In genomic region chr19:8788521-8788920, GRCm38 (mm10) we compare ENCODE assay signal across 12 mouse cellular contexts. TPM values are rescaled to one million over a fixed set of nuclear protein-coding genes. Genes with fewer than 3 reads are reported as not detected.
DNase-seq lines count a peak whose midpoint lies in the region; ATAC-seq and TF ChIP-seq lines count a peak whose summit lies in the region.
"Had no signal": no experiment of that assay in that cellular context is flagged by ENCODE, and none has a peak within 500 bp of the region (broad histone marks: within the 10 kb centered on the region; RNA-seq: fewer than 3 reads in every experiment).

No protein-coding gene starts in this region.

- intact Hi-C loops in left cerebral cortex, adult 2 months (cut with DNase I): no loop called here
- intact Hi-C loops in left cerebral cortex, postnatal 14 days (cut with DNase I): no loop called here

- no peaks in the 10 kb centered on the region for H3K9me3 ChIP-seq in MEL (replicated peaks; ENCODE audit: insufficient read depth, low read length)
- no peaks in the 10 kb centered on the region for H3K9me3 ChIP-seq in hindbrain, embryonic 14.5 days (ENCODE audit: control insufficient read depth, low read length)
- H3K9me3 ChIP-seq: heart, embryonic 15.5 days; intestine, embryonic 15.5 days had no signal

- no peaks in the 10 kb centered on the region; the same call in 1 of the 2 replicates for H3K79me2 ChIP-seq in MEL (ENCODE audit: control insufficient read depth, insufficient read depth, low read length, poor library complexity)

- no peak overlapping the region for H3K9ac ChIP-seq in MEL (ENCODE audit: control insufficient read depth, low read depth, low read length, poor library complexity, severe bottlenecking)
- H3K9ac ChIP-seq in hindbrain, embryonic 14.5 days: peak overlapping the region; percentile 13; the same call in 1 of the 2 replicates
- H3K9ac ChIP-seq: heart, embryonic 15.5 days; intestine, embryonic 15.5 days had no signal

- DNase-seq in left cerebral cortex, adult 2 months (ENCODE audit: extremely low spot score in 1 of 2, low spot score in 2 of 2): no peak
- DNase-seq in left cerebral cortex, postnatal 14 days (ENCODE audit: low spot score in 2 of 2): no peak
- DNase-seq in MEL (ENCODE audit: low read depth, low spot score): no peak
- DNase-seq in embryo, embryonic 10.5 days (ENCODE audit: low spot score): peak; percentile 57
- no peak for DNase-seq in hindbrain, embryonic 14.5 days (ENCODE audit: low spot score)
- DNase-seq in spleen, postnatal 4 days (ENCODE audit: low spot score in 2 of 2): no peak
- DNase-seq in right cerebral cortex, adult 18-20 months: no peak
- DNase-seq: gastrocnemius, postnatal 10 days had no signal

- H3K4me3 ChIP-seq in left cerebral cortex, adult 2 months: no peak overlapping the region
- no peak overlapping the region for H3K4me3 ChIP-seq in MEL (ENCODE audit: control insufficient read depth in 1 of 2, insufficient read depth in 1 of 2, low read depth in 2 of 2, low read length in 2 of 2)
- H3K4me3 ChIP-seq in hindbrain, embryonic 14.5 days (replicated peaks; ENCODE audit: low read length): no peak overlapping the region
- H3K4me3 ChIP-seq: heart, embryonic 15.5 days; intestine, embryonic 15.5 days had no signal

- no peak for TF ChIP-seq RAD21 in MEL (IDR thresholded peaks at IDR 0.05; ENCODE audit: low read depth, low read length)

- peak overlapping the region; percentile 86 for H3K27ac ChIP-seq in left cerebral cortex, adult 2 months
- H3K27ac ChIP-seq in MEL (ENCODE audit: control insufficient read depth, low read depth, low read length): no peak overlapping the region
- peak overlapping the region; percentile 64; the same call in 1 of the 2 replicates for H3K27ac ChIP-seq in hindbrain, embryonic 14.5 days
- H3K27ac ChIP-seq: heart, embryonic 15.5 days; intestine, embryonic 15.5 days had no signal

- H3K36me3 ChIP-seq in MEL (ENCODE audit: control insufficient read depth in 1 of 2, insufficient read depth in 2 of 2, low read length in 2 of 2): peaks cover 3 to 4% of the 10 kb centered on the region in 2 experiments; a peak in 2 of 4 replicates
- H3K36me3 ChIP-seq in hindbrain, embryonic 14.5 days (replicated peaks; ENCODE audit: control insufficient read depth, insufficient read depth): peaks cover 26% of the 10 kb centered on the region

- no peak for TF ChIP-seq EP300 in MEL (IDR thresholded peaks at IDR 0.05; ENCODE audit: low read depth in 1 of 2, low read length in 2 of 2)

- ATAC-seq in hindbrain, embryonic 14.5 days (ENCODE audit: low FRiP score): no peak
- no peak for ATAC-seq in CD4-positive, CD25-positive, alpha-beta regulatory T cell, adult 4 months
- ATAC-seq: activated CD4-positive, CD25-positive, alpha-beta regulatory T cell, adult 4 months; intestine, embryonic 15.5 days had no signal

- no peak overlapping the region for H3K4me2 ChIP-seq in hindbrain, embryonic 14.5 days (replicated peaks)
- H3K4me2 ChIP-seq: heart, embryonic 15.5 days; intestine, embryonic 15.5 days had no signal

- 27% methylated on average over 3 of the region's 3 CpGs for WGBS in hindbrain, embryonic 14.5 days

- no peak for TF ChIP-seq POLR2A in MEL (IDR thresholded peaks at IDR 0.05; ENCODE audit: control insufficient read depth in 1 of 2, insufficient read depth in 1 of 2, low read depth in 1 of 2, low read length in 2 of 2, poor library complexity in 1 of 2)

- no peak for TF ChIP-seq CTCF in left cerebral cortex, adult 2 months (IDR thresholded peaks at IDR 0.05)
- no peak for TF ChIP-seq CTCF in MEL (IDR thresholded peaks at IDR 0.05 in 2 of 3, conservative IDR thresholded peaks at IDR 0.05 in 1 of 3; ENCODE audit: control insufficient read depth in 1 of 3, insufficient read depth in 1 of 3, low read depth in 2 of 3, low read length in 3 of 3, poor library complexity in 1 of 3, severe bottlenecking in 1 of 3)

- H3K4me1 ChIP-seq in MEL (ENCODE audit: control insufficient read depth in 1 of 2, insufficient read depth in 2 of 2, low read length in 2 of 2): peaks cover 3 to 7% of the 10 kb centered on the region in 2 experiments; a peak in 1 of 4 replicates
- peaks cover 6% of the 10 kb centered on the region; the same call in 1 of the 2 replicates for H3K4me1 ChIP-seq in hindbrain, embryonic 14.5 days (replicated peaks; ENCODE audit: control insufficient read depth, insufficient read depth, low read length)

- H3K27me3 ChIP-seq in MEL (ENCODE audit: control insufficient read depth in 1 of 2, insufficient read depth in 2 of 2, low read length in 2 of 2): no peaks in the 10 kb centered on the region
- no peaks in the 10 kb centered on the region for H3K27me3 ChIP-seq in hindbrain, embryonic 14.5 days (ENCODE audit: control insufficient read depth, insufficient read depth, low read length)
- H3K27me3 ChIP-seq: heart, embryonic 15.5 days; intestine, embryonic 15.5 days had no signal

TF ChIP-seq in MEL, 35 proteins besides CTCF, POLR2A, EP300 and RAD21:
- no peak for TF ChIP-seq ETS1 (IDR thresholded peaks at IDR 0.05; ENCODE audit: low read depth, low read length)
- peak; percentile 67 for TF ChIP-seq ZNF384 (IDR thresholded peaks at IDR 0.05; ENCODE audit: low read depth, low read length)
- TF ChIP-seq E2F4 (IDR thresholded peaks at IDR 0.05; ENCODE audit: borderline replicate concordance, low read depth, low read length): no peak

RNA-seq across cellular contexts. Expression of gene Taf6l, which starts 2.3 kb away (rescaled TPM):
- total RNA-seq in left cerebral cortex, adult 2 months (2021): 10 to 100 TPM; 13.1 to 14.3 TPM
- 10 to 100 TPM; 11.9 to 13.4 TPM for total RNA-seq in left cerebral cortex, postnatal 14 days (2021)
- 15.3 and 18.3 TPM in 2 replicates for total RNA-seq in MEL (2012; rRNA removed)
- 10 to 100 TPM in 1 of 2 experiments, not detected in 1; 25.5 TPM for polyA plus RNA-seq in MEL (2012; ENCODE audit: insufficient read depth in 1 of 2, insufficient read length in 2 of 2, low read depth in 1 of 2, low replicate concordance in 2 of 2, missing spikeins in 1 of 2)
- 18.7 TPM in 2 replicates for polyA plus RNA-seq in hindbrain, embryonic 14.5 days (2014; fragmentation: Nextera tagmentation; extraction: Ambion mirVana)
- 1 to 10 TPM; 5.4 to 6.5 TPM for polyA plus RNA-seq in CD4-positive, CD25-positive, alpha-beta regulatory T cell, adult 4 months (2017; shearing (Covaris generic))

RNA-seq across cellular contexts. Expression of gene Polr2g, which starts 9.9 kb away (rescaled TPM):
- 100 to 1,000 TPM in 1 of 2 experiments, 10 to 100 TPM in 1; 96.6 to 105 TPM for total RNA-seq in left cerebral cortex, adult 2 months (2021)
- 100 to 1,000 TPM; 108 to 110 TPM for total RNA-seq in left cerebral cortex, postnatal 14 days (2021)
- total RNA-seq in MEL (2012; rRNA removed): 165 and 188 TPM in 2 replicates
- polyA plus RNA-seq in MEL (2012; ENCODE audit: insufficient read depth in 1 of 2, insufficient read length in 2 of 2, low read depth in 1 of 2, low replicate concordance in 2 of 2, missing spikeins in 1 of 2): 100 to 1,000 TPM in 1 of 2 experiments, not detected in 1; 181 TPM
- 134 and 145 TPM in 2 replicates for polyA plus RNA-seq in hindbrain, embryonic 14.5 days (2014; fragmentation: Nextera tagmentation; extraction: Ambion mirVana)
- polyA plus RNA-seq in CD4-positive, CD25-positive, alpha-beta regulatory T cell, adult 4 months (2017; shearing (Covaris generic)): 100 to 1,000 TPM; 181 to 198 TPM

RNA-seq across cellular contexts. Expression of gene Zbtb3, which starts 13.8 kb away (rescaled TPM):
- total RNA-seq in left cerebral cortex, adult 2 months (2021): 1 to 10 TPM; 5.3 to 6.7 TPM
- 1 to 10 TPM; 4.2 to 5.1 TPM for total RNA-seq in left cerebral cortex, postnatal 14 days (2021)
- total RNA-seq in MEL (2012; rRNA removed): 2.6 and 2.9 TPM in 2 replicates
- polyA plus RNA-seq in MEL (2012; ENCODE audit: insufficient read depth in 1 of 2, insufficient read length in 2 of 2, low read depth in 1 of 2, low replicate concordance in 2 of 2, missing spikeins in 1 of 2): 1 to 10 TPM in 1 of 2 experiments, not detected in 1; 2.4 TPM
- 6.8 and 7.1 TPM in 2 replicates for polyA plus RNA-seq in hindbrain, embryonic 14.5 days (2014; fragmentation: Nextera tagmentation; extraction: Ambion mirVana)
- polyA plus RNA-seq in CD4-positive, CD25-positive, alpha-beta regulatory T cell, adult 4 months (2017; shearing (Covaris generic)): 1 to 10 TPM; 2.1 to 4.7 TPM

RNA-seq across cellular contexts. Expression of gene Tmem179b, which starts 14.3 kb away (rescaled TPM):
- 1 to 10 TPM; 8.2 to 8.7 TPM for total RNA-seq in left cerebral cortex, adult 2 months (2021)
- total RNA-seq in left cerebral cortex, postnatal 14 days (2021): 10 to 100 TPM in 1 of 2 experiments, 1 to 10 TPM in 1; 8.9 to 10.9 TPM
- total RNA-seq in MEL (2012; rRNA removed): 49.2 and 60.0 TPM in 2 replicates
- polyA plus RNA-seq in MEL (2012; ENCODE audit: insufficient read depth in 1 of 2, insufficient read length in 2 of 2, low read depth in 1 of 2, low replicate concordance in 2 of 2, missing spikeins in 1 of 2): 100 to 1,000 TPM in 1 of 2 experiments, not detected in 1; 101 TPM
- 29.3 and 37.5 TPM in 2 replicates for polyA plus RNA-seq in hindbrain, embryonic 14.5 days (2014; fragmentation: Nextera tagmentation; extraction: Ambion mirVana)
- 100 to 1,000 TPM in 1 of 2 experiments, 10 to 100 TPM in 1; 85.6 to 101 TPM for polyA plus RNA-seq in CD4-positive, CD25-positive, alpha-beta regulatory T cell, adult 4 months (2017; shearing (Covaris generic))

RNA-seq across cellular contexts. Expression of gene Tmem223, which starts 17.7 kb away (rescaled TPM):
- total RNA-seq in left cerebral cortex, adult 2 months (2021): 10 to 100 TPM; 63.8 to 66.8 TPM
- total RNA-seq in left cerebral cortex, postnatal 14 days (2021): 10 to 100 TPM; 80.1 to 91.9 TPM
- total RNA-seq in MEL (2012; rRNA removed): 7.5 and 7.8 TPM in 2 replicates
- 10 to 100 TPM in 1 of 2 experiments, not detected in 1; 23.2 TPM for polyA plus RNA-seq in MEL (2012; ENCODE audit: insufficient read depth in 1 of 2, insufficient read length in 2 of 2, low read depth in 1 of 2, low replicate concordance in 2 of 2, missing spikeins in 1 of 2)
- 209 and 273 TPM in 2 replicates for polyA plus RNA-seq in hindbrain, embryonic 14.5 days (2014; fragmentation: Nextera tagmentation; extraction: Ambion mirVana)
- 100 to 1,000 TPM; 117 to 124 TPM for polyA plus RNA-seq in CD4-positive, CD25-positive, alpha-beta regulatory T cell, adult 4 months (2017; shearing (Covaris generic))
